Mouse (Mus musculus) duodenum, adult 2 months (tissue): ENCODE results near the gene Gm9573. TPM values are rescaled to one million over a fixed set of nuclear protein-coding genes. Genes with fewer than 3 reads are reported as not detected.

ENCODE experiments used
- polyA plus RNA-seq: library from polyadenylated mRNA; depleted of rRNA; stranded (reverse); fragments of >200 nt; gene quantifications from 2 replicates; pipeline ENCODE4 v1.2.3, GENCODE M21; 2012; ENCODE audit warnings: low replicate concordance; rRNA removed

Gm9573 gene
- polyA plus RNA-seq = 0.05 TPM in 1 of 2 replicates, not detected in the other

DNA sequence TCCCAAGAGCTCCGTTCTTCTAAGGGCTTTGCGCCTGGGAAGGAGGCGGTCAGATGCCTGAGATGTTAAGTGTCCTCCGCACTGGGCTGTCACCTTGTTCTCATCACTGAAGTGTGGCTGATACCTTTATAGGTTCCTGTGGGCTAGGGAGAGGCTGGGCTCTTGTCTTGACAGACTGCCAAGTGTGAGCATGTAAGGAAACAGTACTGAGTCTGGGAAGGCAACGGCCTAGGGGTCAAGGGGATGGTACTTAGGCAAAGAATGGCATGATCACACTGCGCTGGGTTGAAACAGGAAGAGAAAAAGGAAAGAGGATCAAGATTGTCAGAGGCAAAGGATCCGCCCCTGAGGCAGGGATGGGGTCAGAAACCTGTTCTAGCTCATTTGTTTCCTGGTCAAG lies at the start of gene Gm9573:
TSS of gene Gm9573 (minus strand) at position 101 of the 400 bp plus-strand sequence.

DNA sequence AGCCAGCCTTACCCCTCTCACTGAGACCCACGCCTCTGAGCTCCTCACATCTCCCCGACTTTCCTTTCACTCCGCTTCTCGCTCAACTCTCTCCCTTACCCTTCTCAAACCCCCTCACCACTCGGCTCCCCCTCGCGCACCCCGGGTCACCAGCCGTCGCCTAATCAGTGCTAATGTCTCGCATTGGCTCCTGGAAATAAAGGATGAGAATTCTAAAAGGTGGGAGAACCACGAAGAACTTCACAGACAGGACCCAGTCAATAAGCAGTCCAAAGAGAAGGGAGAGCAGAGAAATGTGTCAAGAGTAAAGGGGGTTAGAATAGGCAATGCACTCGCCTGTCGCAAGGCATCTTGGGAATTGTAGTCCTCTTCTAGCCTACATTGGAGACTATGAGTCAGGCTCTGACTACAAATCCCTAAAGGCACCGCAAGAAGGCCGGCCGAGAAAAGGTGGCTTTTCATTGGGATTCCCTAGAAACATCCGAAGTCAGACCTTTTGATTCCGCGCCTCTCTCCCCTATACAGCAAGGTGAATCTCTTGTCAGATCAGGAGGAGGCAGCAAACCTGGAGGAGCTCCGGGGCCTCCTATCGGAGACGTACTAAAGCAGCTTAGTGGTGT lies 47.1 kb upstream of the Gm9573 start, which contains the start of gene Gtf2h4:
TSS of gene Gtf2h4 (minus strand) at position 324 of the 620 bp plus-strand sequence.

DNA sequence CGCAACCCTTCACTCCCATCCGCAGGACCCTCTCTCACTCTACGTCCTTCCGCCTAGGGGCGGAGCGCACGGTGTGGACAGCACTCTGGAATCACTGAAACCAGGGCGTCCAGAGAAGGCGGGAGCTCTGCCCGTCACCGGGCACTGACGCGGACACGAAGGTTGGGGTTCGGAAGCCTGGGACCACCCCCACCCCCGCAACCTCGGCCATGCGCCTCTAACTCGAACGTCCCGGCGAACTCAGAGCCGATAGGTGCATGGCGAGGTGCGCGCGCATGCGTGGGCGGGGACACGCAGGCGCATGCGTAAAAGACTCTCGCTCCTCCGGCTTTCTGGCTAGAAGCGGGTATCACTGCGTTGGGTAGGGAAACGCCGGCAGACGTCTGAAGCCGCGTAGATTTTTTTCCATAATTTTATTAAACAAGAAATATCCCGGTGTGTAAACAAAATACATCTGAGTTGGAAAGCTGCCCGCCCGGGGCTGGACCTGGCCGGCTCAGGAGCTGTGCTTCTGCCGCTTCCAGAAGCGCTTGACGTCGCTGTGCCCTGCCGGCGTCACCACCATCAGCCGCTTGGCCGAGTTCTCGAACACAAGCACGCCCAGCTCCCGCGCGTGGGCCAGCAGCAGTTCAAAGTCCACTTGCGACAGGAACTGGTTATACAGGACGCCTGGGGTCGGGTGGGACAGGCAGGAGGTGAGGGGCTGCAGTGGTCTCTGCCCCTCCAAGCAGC lies 41.1 kb upstream of the Gm9573 start, which contains the start of gene Vars2:
TSS of gene Vars2 (minus strand) at position 259 of the 732 bp plus-strand sequence.

DNA sequence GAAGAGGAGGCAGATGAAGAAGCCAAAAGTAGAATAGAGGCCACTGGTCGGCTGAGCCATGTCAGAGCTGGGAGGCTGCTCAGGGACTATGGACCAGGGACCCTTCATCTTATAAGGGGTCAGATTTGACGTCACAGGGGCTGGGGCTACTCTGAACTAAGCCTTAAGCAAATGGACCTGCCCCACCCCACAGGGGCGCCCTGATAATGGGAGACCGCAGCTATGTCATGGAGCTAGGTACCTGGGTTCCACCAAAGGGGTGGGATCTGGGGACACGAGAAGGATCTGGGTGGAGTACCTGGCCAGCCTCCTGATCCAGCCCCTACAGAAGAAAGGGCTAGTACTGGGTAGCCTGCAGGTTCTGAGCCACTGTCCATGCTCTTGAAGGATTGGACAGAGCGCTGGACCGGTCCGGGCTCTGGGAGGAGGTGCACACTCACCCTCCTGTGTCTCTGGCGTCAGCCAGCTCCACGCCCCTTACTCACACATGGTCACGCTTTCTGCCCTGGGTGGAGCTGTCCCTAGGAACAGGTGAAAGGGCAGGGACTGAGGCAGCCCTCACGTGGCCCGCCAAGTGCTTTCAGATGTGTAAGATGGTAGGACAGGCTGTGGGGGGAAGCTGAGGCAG lies 17.3 kb upstream of the Gm9573 start, which contains the start of gene Mucl3:
TSS of gene Mucl3 (minus strand) at position 87 of the 628 bp plus-strand sequence.

DNA sequence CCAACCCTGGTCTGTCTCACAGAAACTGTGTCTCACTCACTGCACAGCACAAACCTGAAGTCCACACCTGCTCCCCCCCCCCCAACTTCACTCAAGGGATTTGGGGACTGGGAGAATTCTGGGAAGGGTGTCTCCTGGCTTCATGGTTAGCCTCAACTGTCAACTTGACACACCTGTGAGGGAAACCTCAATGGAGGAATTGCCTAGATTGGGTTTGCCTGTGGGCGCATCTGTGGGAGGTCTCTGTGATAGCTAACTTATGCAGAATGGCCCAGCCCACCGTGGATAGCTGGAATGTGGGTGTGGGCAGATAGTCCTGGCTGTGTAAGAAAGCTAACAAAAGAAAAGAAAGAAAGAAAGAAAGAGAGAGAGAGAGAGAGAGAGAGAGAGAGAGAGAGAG lies 25.2 kb downstream of the Gm9573 start, which contains the start of gene Sfta2:
TSS of gene Sfta2 (plus strand) at position 301 of the 400 bp plus-strand sequence.

Other genes starting within 250 kb of the Gm9573 start
- gene H2-Q4, start 247.0 kb downstream of the Gm9573 start, polyA plus RNA-seq = 97.7 and 164 TPM in 2 replicates
- 16.0 and 40.0 TPM in 2 replicates for gene H2-Q6, start 201.8 kb downstream of the Gm9573 start, polyA plus RNA-seq
- gene H2-Q7, start 187.5 kb downstream of the Gm9573 start, polyA plus RNA-seq = 49.5 and 117 TPM in 2 replicates
- gene H2-Q10, start 156.5 kb downstream of the Gm9573 start, polyA plus RNA-seq = 11.4 and 14.5 TPM in 2 replicates
- gene Pou5f1, start 120.6 kb downstream of the Gm9573 start, polyA plus RNA-seq = not detected in 2 replicates
- 8.0 and 16.7 TPM in 2 replicates for gene Tcf19, start 109.8 kb downstream of the Gm9573 start, polyA plus RNA-seq
- 3.4 TPM in 2 replicates for gene Cchcr1, start 109.5 kb downstream of the Gm9573 start, polyA plus RNA-seq
- gene Psors1c2, start 93.4 kb downstream of the Gm9573 start, polyA plus RNA-seq = 0.39 TPM in 1 of 2 replicates, not detected in the other
- 0.71 and 1.6 TPM in 2 replicates for gene Cdsn, start 74.5 kb downstream of the Gm9573 start, polyA plus RNA-seq
- gene 2300002M23Rik, start 59.2 kb downstream of the Gm9573 start, polyA plus RNA-seq = not detected in 2 replicates
- 0.48 TPM in 1 of 2 replicates, not detected in the other for gene Sfta2, start 25.1 kb downstream of the Gm9573 start, polyA plus RNA-seq
- 0.17 and 64.7 TPM in 2 replicates for gene Mucl3, start 17.1 kb upstream of the Gm9573 start, polyA plus RNA-seq
- 32.7 and 37.8 TPM in 2 replicates for gene Vars2, start 41.0 kb upstream of the Gm9573 start, polyA plus RNA-seq
- 14.5 and 14.8 TPM in 2 replicates for gene Gtf2h4, start 47.1 kb upstream of the Gm9573 start, polyA plus RNA-seq
- 63.7 and 75.5 TPM in 2 replicates for gene Ddr1, start 78.0 kb upstream of the Gm9573 start, polyA plus RNA-seq
- gene Ier3, start 195.0 kb upstream of the Gm9573 start, polyA plus RNA-seq = 20.3 and 22.3 TPM in 2 replicates
- gene Flot1, start 196.6 kb upstream of the Gm9573 start, polyA plus RNA-seq = 39.8 and 40.1 TPM in 2 replicates
- gene Tubb5, start 211.7 kb upstream of the Gm9573 start, polyA plus RNA-seq = 105 and 114 TPM in 2 replicates
- 1.4 and 3.0 TPM in 2 replicates for gene Mdc1, start 214.9 kb upstream of the Gm9573 start, polyA plus RNA-seq
- gene Nrm, start 234.7 kb upstream of the Gm9573 start, polyA plus RNA-seq = 13.6 and 21.1 TPM in 2 replicates
- 16.2 and 25.7 TPM in 2 replicates for gene Ppp1r18, start 239.0 kb upstream of the Gm9573 start, polyA plus RNA-seq